Mouse (Mus musculus): ENCODE measurements around the gene Frzb.

Gene Frzb

DNA sequence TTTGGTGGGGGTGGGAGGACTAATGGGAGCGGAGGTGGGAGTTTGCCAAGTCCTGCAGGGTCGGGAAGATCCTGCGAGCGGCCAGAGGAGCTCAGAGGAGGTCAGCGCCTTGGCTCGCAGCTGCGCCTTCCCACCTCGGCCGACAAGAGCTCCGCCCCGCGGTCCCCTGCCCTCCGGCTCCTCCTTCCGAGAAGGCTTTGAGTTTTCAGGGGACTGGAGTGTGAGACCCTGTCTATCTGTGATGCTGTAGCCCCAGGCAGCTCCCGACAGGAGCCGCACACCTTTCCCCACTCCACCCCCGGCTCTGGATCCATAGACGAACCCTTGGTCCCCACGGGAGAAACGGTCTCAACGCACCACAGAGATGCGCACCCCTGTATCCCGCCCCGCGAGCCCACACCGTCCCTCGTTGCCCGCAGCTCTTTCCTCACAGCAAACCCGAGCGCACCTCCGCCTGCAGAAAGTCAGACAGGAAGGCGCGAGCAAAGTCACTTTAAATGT is at the start of gene Frzb:
Gene Frzb (minus strand): TSS at position 335 of the 501 bp plus-strand sequence.
- peak; percentile 80 for DNase-seq

- peak; percentile 9 for DNase-seq
These were observed 47.9 kb upstream of the Frzb start for GRCm38 (mm10) chr2:80495304-80495703.

- DNase-seq: peak; percentile 48
These were observed 39.4 kb upstream of the Frzb start for GRCm38 (mm10) chr2:80486851-80487250.

DNA sequence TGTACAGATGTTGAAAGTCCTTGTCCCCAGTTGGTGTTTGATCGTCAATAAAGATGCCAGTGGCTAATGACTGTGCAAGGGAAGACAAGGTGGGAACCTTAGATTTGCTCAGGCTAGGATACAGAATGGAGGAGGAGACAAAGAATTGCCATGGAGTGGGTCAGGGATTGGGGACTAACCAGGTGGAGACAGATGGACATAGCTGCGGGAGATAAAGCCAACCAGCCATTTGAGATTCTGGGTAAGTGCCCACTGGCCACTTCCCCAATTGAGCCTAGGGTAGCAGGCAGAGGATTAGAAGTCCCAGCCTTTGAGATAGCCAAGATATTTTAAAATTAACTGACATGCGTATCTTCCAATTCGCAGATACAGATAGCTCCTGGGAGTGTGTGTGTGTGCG is 37.5 kb upstream of the Frzb start:
- DNase-seq: no peak

DNA sequence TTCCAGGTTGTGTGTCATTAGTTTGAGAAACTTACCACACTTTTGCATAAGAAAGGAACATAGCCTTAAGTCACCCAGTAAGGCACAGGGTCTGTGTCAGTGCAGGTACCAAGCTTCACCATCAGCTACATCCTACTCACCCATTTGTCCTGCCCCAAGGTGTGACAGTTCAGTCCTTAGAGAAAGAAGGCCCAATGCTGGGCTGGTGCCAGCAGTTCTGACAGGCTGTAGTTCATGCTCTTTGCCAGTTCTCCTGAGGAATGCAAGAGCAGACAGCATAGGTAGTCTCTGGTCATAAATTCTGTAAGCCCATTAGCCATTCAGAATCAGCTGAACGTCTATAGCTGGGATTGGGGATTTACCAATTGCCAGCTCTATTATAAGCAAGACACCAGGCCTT is 28.4 kb upstream of the Frzb start:
- no peak for DNase-seq

GRCm38 (mm10) chr2:80474247-80474796 is 26.9 kb upstream of the Frzb start:
- no peak for DNase-seq

DNA sequence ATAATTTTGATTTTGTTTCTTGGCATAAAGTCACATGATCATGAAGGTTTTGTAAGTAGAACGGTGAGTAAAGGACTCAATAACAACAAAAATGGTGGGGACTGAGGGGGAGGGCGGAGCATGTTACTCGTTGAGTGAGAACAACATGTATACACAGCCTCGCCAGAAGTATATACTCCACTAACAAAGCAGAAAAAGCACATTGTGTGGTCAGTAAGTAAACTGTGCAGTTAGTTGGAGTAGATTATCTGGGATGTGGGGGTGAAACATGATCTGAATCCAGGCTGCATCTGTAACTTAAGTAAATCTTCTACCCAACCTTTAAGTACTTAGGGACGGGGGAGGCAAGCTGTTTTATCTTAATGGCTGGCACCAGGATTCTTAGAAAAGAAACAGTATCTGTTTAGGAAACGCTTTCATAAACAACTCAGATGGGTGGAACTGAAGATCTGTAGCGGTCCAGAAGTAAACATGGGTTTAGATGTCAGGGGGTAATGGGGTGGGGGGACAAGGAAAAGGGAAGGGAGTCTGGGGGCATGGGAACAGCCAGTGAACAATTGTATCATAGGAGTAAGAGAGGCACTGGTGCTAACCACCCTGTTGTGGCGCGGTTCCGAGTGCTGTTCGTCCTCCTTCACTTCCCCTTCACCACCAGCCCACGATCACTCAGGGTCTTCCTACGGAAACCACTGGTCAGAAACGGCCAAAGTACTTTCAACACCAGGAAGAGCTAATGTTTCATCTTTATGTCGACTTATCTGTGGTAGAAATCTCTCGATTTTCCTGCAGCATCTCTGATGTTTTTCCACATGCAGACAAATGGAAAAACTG is 18.8 kb upstream of the Frzb start:
- no peak for DNase-seq

DNA sequence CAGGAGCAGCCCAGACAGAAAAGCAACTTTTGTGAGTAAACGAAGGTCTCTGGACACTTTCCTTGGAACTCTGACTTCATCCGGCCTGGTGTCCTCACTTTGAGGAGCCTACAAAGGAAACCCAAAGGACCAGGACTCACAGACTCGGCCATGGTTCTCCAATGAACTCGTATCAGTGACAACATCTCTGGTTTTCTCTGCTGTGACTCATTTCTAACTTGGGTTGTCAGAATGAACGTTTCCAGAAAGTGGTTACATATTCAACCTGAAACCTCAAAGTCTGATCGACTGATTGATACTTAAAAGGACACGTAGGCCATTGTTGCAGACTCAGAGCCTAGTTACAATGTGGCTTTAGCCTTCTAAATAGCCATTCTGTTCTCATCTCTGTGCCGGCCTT is 14.4 kb upstream of the Frzb start:
- no peak for DNase-seq

DNA sequence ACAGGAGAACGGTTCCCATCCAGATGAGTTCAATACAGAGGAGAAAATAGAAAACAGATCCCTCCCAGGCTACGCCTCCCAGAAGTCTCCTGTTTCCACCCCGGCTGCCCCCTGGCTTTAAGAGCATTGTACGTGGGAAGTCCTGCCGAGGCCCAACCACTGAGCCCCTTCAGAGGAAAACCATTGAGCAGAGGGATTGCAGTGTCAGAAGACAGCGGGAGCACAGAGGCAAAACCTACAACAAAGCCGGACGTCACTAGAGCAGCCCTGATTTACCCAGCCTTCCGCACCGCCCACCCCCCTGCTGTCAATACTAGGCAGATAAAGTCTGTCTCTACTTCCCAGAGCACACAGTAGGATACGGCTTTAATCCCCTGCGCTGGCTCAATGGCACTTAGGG is 806 bp upstream of the Frzb start:
- peak; percentile 67 for DNase-seq

- DNase-seq: peak; percentile 47
These were observed 895 bp downstream of the Frzb start for GRCm38 (mm10) chr2:80446308-80447151.

GRCm38 (mm10) chr2:80445926-80446307 is 1.5 kb downstream of the Frzb start:
- no peak for DNase-seq

DNA sequence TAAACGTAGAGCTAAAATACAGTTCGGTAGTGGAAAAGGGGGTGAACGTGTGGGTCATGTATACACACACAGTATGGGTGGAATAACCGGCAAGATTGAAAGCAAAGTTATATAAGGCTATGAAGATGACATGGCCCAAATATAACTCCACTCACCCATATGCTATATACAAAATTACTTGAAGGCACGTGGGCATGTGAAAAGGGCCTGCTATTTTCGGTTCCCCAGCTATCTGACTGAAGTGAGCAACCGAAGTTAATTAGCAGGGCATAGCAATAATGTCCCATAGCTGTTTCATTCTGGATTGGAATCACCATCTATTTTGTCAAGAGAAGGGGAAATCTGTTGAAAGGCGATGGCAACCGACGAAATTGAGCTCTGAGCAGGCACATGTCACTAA is 1.9 kb downstream of the Frzb start:
- no peak for DNase-seq

GRCm38 (mm10) chr2:80444418-80445365 is 2.7 kb downstream of the Frzb start:
- DNase-seq: no peak

DNA sequence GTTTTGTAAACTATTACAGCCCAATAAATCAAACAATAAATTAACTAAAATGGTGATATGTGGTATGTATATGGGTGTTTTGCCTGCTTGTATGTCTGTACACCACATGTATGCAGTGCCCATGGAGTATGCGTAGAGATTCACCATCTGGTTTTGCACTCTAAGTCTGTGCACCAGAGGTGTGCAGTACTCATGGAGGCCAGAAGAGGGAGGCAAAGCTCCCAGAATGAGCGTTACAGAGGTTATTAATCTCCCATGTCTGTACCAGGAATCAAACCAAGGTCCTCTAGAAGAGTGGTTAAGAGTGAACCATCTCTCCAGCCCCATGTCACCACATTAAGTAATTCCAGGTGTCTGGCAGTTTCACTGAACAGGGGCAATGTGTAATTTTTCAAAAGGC is 3.5 kb downstream of the Frzb start:
- DNase-seq: peak; percentile 24

GRCm38 (mm10) chr2:80441386-80441785 is 6.0 kb downstream of the Frzb start:
- DNase-seq: no peak

- DNase-seq: peak; percentile 91
These were observed 8.6 kb downstream of the Frzb start for GRCm38 (mm10) chr2:80438854-80439253.

DNA sequence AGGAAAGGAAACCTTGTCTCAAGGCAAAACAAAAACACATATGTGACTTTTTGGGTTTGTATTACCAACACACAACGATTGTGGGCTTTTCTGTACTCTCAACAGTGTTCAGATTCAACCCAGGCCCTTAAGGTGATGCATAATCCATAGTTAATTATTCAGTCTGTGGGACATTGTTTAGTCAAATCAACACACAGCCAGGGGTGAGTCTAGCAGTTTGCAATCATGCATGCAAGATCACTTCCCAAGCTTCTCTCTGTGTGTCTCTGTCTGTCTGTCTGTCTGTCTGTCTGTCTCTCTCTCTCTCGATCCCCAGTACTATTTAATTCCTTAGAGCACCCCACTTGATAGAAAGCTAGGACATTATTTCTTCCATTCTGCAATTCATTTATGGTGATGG is 10.0 kb downstream of the Frzb start:
- peak; percentile 21 for DNase-seq

- no peak for DNase-seq
These were observed 12.4 kb downstream of the Frzb start for GRCm38 (mm10) chr2:80434783-80435572.

DNA sequence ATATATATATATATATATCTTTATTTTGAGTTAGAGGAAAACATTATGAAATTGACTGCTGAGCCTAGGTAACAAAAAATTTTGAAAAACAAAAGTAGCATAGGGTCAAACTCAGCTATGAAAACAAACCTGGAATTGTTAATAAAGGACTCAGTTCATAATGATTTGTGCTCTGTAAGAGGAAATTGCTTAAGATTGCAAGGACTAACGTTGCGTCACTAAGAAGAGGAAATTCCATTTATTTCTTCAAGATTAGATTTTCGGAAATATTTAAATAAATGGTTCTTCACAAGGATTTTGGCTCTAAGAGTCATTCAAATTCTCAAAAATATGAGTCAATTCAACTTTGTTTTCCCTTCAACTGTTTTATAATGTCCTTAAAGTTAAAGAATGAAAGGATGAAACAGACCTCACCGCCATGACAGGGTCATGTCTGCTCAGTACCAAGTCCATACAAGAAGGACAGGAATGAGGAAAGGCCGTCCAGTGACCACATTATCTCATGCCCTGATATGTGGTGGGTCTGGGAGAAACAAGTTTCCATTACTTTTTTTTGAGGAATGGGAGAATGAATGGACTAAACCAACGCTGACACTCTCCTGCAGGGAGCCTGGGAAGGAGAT is 14.1 kb downstream of the Frzb start:
- no peak for DNase-seq

DNA sequence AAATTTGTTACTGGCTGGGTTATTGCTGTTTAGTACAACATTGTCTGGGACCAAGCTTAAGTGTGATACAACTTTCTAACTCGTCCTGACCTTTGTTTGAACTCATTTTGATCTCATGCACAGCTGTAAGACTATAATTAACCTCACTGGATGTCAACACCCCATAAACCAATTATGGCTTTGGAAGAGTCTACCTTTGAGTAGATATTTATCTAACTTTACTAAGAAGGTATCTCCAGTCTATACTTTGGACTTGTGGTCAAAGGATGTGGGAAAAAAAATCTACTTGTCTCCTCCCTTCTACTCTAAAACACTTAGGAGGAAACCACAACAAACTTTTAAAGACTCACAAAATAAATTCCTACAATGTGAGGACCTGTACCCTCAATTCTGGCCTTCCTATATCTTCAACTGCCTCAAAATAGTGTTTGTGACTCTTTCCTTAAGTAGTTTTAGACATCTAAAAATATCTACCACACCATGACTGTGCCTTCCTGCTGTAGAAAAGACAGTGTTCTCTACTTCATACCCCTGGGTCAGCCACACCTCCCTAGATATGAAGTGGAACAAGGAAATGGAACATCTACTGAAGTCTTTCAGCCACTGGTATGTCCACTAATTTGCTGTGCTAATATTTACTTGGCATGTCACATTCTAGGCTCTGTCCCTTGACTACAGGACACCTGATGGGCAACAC is 16.9 kb downstream of the Frzb start:
- DNase-seq: no peak

Data from retina, postnatal 1 day (tissue).